Mouse (Mus musculus): ENCODE results near the gene Fnip1.
A peak's percentile ranks its signal among the peaks of the same experiment; 100 is the strongest.

The Fnip1 gene

DNA sequence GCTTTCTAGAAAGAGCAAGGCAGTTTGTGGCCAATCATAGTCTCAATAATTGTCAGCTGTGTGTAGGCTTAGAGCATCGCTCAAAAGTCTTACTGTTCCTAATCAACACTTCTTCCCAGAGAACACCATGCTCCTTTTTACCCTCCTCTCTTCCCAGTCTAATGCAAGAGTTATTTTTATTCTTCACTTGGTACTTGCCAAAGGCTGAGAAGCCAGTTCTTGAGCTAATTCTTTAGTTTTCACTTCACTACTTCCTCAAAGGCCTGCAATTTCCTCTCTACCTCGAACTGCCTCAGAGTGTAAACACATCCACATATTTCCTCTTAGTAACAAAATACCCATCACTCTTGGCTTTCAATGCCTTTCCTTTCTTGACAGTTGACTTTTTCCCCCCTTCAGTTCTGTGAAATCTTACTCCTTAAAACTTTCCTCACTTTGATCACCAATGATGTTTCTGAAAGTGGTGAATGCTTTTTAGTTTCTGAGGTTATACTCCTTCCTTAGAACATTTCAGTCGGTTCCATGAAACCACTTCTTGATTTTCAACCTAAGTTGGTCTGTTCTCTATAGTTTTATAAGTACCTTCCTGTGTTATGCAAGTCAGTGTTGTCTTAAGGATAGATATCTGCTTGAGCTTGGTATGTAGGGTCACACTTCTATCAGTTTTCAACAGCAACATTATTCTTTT, 26.7 kb downstream of the Fnip1 start:
- DNase-seq, result no peak

DNA sequence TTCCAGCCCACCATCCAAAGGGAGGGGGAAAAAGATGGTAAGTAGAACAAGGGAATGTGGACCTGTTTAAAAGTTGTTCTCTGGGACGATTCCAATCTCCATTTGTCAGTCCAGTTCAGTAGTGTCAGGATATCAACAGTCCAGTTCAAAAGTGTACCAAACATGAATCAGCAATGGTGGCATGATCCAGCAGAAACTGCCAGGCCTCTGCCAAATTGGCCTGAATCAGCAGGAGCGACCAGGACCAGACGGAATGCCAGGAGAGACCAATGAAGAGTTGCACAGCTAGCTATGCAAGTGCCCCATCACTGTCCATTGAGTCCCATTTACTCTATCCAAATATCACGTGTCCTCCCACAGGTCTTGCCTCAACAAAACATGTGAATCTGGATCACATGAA, 34.2 kb downstream of the Fnip1 start:
- DNase-seq, result no peak

DNA sequence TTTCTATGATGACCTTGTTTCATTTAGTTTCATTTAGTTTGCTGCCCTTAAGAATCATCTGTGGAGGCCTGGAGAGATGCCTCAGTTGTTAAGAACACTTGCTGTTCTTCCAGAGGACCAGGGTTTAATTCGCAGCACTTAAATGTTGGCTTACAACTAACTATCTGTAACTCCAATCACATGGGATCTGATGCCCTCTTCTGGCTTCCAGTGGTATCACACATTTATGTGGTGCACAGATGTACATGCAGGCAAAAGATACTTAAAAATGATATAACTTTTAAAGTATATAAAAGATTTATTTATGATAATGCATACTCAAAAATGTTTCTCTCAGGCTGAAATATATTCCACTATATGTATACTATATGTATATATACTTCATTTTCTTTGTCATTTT, 40.4 kb downstream of the Fnip1 start:
- DNase-seq, result no peak

DNA sequence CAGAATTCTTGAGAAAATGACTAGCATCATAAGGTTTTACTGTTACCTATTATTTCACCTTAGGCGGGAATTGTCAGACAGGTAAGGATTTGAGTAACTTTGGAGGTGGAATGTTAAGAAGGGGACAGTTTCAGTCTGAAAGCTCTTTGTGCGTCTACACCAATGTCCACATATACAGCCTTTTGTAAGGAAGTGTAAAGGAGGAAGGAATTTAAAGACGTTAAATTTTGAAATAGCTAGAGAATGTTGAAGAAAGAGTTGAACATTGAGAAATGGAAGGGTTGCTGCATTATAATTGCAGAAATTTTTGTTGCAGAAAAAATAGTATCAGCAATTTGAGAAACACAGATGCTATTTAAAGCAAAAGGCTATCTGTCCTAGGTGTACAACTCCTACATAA, 48.0 kb downstream of the Fnip1 start:
- no peak for DNase-seq

DNA sequence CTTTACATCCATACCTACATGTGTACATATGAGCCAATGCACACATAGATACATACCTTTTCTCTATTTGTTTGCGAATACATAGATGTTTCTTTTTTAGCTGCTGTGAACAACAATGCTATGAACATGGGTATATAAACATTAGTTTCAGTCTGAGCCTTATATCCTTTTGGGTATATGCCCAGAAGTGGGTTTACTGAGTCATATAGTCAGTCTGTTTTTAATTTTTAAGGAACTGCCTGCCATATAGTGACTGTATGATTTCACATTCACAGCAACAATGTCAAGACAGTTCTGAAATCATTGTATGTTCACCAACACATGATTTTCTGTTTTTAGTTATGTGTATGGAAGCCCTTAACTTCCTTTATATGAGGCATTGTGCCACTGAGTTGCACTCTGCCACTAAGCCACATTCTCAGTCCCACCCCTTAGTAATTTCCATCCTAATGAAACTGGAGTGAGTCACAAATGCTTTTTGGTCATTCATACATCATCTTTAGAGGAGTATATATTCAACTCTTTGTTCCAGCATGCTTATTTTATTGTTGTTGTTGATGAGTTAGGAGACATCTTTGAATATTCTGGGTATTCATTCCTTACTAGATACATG, 54.1 kb downstream of the Fnip1 start:
- no peak for DNase-seq

DNA sequence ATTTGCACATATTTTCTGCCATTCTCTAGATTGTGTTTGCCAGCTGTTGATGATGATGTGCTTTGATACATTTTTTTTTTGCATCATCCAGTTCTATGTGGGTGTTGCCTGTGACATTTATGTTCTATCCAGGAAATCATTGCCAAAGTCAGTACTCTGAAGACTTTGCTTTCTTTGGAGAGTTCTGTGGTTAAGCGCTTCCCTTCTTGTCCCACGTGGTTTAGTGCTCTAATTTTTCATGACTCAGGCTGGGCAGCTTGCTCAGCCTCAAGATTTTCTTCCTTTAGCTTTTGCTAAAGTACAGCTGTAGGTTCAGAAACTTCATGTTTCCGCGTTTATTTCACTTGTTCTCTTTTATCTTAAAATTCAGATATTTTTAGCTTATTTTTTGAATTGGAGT, 54.6 kb downstream of the Fnip1 start:
- DNase-seq, result no peak

DNA sequence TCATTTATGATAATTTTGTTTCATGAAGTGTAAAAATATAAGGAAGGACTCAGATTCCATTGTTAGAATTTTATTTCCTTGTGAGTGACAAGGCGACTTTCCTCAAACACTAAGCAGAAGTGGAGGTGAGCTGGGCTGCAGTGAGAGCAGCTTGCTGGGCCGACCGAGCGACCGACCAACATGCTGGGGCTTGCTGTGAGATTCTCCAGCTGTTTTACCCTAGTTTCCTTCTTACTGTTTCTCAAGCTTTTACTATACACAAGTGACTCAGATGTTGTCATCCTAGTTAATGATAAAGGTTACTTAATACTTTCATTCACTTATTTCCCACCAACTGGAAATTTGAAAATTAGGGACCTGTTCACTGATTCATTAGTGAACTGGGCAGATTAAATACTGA, 61.8 kb downstream of the Fnip1 start:
- no peak for DNase-seq

DNA sequence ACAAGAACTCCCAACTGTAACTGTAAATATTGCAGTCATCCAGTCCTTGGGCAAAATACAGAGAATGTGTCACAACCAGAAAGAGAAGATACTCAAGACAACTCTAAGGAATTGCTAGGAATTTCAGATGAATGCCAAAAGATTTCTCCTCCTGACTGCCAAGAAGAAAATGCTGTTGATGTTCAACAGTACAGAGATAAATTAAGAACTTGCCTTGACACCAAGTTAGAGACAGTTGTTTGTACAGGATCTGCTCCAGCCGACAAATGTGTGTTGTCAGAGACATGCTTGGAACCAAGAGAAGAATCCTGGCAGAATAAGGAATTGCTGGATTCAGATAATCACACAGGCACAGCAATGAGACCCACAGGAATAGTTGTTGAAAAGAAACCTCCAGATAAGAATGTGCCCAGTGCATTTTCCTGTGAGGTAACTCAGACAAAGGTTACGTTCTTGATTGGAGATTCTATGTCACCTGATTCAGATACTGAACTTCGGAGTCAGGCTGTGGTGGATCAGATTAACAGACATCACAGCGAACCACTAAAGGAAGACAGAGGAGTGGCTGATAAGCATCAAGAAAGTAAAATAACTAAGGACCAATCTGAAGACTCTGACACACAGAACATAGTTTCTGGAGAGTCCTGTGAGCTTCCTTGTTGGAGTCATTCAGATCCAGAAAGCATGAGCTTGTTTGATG, 64.7 kb downstream of the Fnip1 start:
- no peak for DNase-seq

DNA sequence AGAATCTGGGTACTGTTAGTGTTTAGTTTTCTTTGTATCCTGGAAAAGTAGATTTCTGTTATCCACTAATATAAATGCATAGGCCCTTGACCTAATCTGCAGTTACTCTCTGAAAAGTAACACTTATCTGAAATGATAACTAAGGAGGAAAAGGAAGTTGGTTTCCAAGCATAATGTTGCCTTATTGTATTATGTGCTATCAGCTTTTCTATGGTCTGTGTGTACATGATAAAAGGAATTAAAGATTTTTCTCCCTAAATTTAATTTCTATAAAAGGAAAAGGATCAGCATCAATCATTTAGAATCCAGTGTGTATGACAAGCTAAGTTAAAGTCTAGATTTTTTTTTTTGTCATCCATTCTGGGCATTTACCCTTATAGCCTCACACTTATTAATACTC, 75.6 kb downstream of the Fnip1 start:
- DNase-seq, result no peak

DNA sequence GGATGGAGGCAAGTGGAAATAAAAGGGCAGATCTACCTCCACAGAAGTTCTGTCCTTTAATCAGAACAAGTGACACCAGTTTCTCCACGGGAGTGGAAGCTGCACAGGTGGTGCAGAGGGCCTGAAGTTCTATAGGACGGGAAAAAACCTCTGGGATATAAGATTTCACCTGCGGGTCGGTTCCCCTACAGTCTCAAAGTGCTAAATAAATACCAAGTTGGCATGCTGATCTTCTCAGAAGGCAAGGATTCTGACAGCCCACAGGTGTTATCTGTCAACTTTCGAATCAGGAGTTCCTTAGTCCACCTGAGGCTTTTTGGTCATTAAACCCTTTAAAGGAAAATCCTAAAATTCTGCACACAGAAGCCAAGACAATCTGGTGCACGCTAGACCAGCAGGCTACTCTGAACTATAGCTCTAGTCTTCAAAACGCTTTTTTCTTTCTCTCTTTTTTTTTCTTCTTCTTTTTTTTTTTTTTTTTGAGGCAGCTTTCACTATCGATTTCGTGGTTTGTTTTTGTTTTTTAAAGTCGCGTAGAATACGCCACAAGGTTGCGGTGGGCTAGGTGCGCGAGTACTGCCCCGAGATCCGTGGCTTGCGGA, 84.0 kb downstream of the Fnip1 start:
- no peak for DNase-seq

DNA sequence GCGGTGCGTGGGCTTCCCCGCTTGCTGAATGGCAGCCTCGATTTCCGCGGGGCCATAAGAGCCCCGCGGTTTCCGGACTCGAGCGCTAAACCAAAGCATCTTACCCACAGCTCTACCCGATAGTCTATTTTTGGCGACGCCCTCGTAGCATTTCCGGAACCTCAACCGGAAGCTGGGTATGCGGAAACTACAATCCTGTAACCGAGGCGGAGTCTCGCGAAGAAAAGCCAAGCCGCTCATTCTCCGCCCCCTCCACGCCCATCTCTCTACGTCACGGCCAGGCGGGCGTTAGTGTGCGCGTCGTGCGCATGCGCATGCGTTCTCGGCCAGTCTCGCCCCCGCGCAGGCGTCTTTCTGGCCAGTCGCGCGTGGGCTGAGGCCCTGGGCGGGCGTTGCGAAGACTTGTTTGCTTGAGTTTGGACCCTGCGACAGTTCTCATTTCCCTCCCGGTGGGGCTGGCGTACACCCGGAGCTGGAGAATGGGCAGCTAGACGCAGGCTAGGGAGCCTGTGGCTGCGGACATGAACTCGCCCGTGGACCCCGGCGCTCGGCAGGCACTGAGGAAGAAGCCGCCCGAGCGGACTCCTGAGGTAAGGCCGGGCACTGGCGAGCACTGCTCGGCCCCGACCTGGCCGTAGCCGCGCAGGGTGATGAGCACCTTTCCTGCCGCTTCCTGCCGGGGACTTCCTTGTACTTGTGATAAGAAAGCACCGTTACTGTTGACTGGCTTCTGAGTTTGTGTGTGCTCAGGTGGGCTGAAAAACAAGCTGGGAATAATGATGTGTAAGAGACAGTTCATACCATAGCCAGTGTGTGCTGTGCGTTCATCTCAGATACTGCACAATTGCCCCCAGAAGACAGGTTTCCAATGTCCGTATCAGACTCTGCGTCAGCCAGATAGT, 84.8 kb downstream of the Fnip1 start, which contains the start of gene Rapgef6:
Gene Rapgef6 (plus strand): TSS at position 319 of the 902 bp plus-strand sequence.
- peak; percentile 98 for DNase-seq

DNA sequence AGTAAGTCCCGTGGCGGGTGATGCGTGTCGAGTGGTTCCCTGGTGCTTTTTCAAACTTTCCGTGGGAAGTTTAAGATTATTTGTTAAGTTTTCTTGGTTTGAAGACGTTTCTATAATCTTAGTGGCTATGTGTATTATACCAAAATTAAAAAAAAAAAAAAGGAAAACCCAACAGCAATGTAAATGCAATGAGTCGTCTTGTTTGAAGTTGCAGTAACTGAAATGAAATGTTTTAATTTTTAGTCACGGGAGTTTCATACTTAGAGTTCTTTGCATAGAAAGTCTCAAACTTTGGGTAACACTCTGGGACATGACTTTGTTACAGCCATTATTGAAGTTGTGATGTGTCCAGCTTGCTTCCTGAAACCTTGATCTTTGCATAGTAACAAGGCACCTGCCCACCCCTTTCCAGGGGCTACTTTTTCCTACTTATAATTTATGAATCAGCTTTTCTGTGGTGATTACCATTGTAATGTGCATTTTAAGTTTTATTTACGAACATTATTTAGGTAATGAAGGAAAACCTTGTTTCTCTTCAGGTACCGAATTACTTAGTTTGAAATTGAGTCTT, 85.5 kb downstream of the Fnip1 start:
- DNase-seq, result no peak

DNA sequence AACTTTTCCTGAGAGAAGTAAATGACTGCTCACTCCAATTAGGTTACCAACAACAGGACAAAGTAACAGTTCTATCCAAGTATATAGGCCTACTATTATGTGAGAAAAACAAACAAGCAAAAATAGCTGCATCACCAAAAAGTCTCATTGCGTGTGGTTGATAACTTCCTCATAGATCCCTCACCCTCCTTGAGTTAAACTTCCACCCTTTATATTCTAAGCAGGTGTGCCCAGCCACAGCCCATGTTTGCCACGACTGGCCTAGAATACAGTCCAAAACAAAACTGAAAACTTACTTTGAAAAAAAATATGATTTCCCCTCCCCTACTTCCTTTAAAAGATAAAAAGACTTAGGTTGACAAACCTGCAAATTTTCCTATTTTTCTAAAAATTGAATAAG, 90.0 kb downstream of the Fnip1 start:
- DNase-seq, result no peak

DNA sequence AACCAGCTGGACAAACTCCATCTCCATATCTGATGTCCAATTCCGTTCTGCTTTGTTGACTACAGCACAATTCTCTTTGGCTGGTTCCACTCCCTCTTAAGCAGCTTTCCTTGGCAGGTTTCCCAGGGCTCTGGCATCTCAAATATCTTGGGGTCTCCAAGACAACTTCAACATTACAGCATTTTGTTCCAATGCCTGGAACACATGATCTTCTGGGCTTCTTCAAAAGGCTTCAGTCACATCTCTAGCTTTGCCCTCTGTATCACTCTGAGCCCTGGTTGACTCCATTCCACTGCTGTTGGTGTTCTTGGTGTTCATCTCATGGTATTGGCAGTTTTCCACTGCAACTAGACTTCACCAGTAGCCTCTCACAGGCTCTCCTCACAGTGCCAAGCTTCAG, 92.4 kb downstream of the Fnip1 start:
- DNase-seq, result no peak

DNA sequence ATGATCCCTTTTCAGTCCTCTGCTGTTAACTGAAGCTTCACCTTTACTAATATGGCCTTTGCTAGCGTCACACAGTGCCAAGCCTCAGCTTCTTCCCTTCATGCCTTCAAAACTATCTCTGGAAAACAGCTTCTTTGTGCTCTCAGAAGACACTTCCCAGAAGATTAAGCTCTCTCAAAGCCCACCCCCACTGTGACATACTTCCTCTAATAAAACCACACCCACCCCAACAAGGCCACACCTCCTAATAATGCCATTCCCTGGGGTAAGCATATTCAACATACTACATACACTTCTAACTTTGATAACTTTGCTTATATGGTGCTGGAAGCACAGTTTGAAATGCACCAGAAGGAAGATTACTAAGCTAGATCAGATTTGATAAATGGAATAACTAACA, 92.9 kb downstream of the Fnip1 start:
- DNase-seq, result no peak

DNA sequence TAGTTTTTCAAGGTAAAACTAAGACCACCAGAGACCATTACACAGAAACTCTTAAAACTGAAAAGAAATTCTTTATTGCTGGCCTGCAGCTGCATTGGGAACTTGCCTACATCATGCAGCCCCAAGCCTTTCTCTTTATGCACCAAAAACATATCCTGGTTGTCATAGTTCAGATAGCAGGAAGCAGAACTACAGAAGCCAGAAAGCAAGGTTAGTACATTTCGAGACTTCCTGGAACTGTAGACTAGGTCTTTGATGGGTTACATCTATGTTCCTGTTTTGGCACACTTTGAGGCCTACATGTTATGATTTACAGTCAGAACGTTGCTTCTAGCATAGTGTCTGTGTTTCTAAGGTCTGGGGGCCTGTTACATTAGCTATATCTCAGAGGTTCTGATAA, 95.8 kb downstream of the Fnip1 start:
- DNase-seq, result no peak

DNA sequence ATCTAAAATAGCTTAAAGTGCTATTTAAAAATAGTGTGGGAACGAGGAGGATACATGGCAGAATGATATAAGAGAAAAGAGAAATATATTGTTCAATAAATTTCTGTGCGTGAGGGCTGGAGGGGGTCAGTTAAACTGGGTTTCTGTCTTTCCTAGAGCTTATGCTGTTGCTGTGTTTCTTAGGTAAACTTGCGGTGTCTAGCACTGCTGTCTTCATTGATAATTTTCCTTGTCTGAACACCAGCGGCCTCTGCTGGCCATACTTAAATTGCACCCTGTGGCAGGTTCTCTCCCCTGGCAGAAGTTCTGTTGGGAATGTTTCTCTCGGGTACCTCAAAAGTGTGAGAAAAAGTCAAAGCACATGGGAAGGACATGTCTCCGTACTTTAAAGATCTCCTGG, 96.9 kb downstream of the Fnip1 start:
- DNase-seq, result peak; percentile 50

DNA sequence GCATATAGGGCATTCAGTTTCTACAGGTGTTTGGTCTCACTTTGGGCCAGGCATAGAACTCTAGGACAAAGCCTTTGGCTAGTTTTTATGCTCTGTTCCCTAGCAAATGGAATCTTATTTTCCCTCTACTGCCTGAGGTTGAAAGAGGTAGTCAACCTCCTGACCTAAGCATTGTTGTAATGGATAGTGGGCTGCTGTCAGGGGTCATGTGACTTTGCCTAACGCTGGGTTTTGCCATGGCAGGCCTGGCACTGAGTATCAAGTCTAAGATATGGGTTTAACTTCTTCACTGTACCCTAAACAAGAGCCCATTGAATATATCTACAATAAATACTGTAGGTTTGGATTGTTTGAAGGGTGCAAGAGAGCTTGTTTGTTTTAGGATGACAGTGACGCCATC, 101.0 kb downstream of the Fnip1 start:
- DNase-seq, result no peak

DNA sequence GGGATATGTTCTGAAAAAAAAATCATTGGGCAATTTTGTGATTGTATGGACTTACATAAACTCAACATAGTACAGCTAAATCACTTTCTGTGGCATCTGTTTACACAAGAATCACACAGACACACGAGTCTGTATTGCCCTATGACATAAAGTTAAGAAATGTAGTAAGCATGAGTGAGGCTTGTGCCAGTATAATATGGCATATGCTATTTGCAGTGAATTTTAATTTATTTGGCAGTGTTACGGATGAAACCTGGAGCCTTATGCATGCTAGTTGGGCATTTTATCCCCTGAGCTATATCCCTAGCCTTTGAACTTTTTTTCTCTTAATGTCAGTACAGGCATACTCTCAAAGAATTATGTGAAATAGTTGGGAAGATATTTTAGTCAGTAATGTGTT, 101.5 kb downstream of the Fnip1 start:
- DNase-seq, result no peak

DNA sequence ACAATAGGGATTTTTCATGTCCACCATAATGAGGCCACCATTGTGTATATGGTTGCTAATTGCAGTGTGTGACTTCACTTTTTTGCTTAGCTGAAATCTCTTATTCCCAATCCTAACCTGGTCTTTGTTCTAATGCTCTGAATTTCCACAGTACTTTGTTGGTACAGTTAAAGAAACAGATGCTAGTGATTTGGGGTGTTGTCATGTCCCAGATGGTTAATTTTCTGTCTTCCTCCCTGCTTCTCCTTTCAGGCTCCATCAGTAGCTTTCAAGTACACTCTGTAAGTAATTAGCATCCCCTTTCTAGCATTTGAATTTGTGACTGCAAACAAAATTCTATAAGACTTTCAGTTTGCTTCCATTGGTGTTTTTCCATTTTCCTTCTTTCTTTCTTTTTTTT, 102.3 kb downstream of the Fnip1 start:
- DNase-seq, result no peak

DNA sequence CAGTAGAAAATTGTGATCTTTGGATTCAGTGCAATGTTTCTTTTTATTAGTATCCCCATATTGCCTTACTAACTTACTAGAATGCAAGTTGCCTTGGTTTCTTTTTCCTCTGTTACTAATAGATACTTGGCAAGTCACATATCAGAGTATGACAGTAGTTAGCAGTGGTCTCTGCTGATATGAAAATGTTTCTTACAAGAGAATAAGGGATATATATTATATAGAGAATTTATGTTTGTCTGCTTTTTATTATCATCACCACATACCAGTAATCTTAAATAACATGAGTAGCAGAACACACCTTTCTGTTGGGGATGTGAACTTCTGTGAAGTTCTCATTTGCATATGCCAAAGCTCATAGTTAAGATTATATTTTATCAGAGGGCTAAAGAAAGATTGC, 104.4 kb downstream of the Fnip1 start:
- DNase-seq, result no peak

DNA sequence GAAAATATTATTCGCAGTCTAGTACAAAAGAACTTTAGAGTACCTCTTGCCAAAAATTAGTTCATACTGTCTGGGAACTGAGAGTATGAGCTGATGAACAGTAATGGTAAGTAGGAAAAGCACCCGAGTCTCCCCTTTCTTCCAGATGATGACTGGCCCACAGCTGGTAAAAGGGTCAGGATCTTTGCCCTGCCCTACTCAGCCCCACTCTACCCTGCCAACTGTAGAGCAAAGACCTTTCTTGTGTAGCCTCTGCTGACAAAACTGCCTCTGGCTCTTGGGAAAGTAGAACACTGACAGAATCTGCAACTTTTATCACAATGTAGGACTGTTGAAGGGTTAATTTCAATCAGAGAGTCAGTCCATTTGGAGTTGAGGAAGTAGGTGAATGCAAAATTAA, 117.0 kb downstream of the Fnip1 start:
- no peak for DNase-seq

DNA sequence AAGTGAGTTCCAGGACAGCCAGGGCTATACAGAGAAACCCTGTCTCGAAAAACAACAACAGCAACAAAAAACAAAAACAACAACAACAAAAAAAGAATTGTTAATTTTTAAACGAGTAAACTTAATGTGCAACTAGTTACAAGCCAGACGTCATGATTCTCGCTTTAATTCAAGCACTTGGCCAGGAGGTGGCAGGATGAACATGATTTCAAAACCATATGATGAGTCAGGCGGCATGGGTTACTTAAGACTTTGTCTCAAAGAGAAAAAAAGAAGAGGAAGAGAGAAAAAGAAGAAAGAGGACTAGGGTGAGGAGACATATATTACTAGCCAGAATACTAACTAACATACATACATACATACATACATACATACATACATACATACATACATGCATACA, 124.8 kb downstream of the Fnip1 start:
- DNase-seq, result no peak

All from right cerebral cortex, postnatal 25 days (tissue).